Mouse (Mus musculus): ENCODE measurements around the gene Ifna14. TPM values are rescaled to one million over a fixed set of nuclear protein-coding genes. Genes with fewer than 3 reads are reported as not detected.
"Not testable (repeated sequence)": the region's sequence is repeated elsewhere in the genome, so short reads cannot be mapped to it uniquely, and the experiment has no call there.

The Ifna14 gene
- not detected for total RNA-seq (2021)
- long read RNA-seq, experiment 1 = 0 reads
- long read RNA-seq, experiment 2 = 0 reads

GRCm38 (mm10) chr4:88571698-88572097 is at the start of gene Ifna14:
Gene Ifna14 (minus strand): TSS chr4:88571798.
- no peak for DNase-seq (ENCODE audit: extremely low spot score in 1 of 2, low spot score in 2 of 2)
- intact Hi-C loops (cut with DNase I) = no loop called here
- TF ChIP-seq CTCF (IDR thresholded peaks at IDR 0.05) = no peak
- no peak within 1 kb of the TSS for H3K27ac ChIP-seq
- H3K4me3 ChIP-seq = no peak within 1 kb of the TSS

- no peak for TF ChIP-seq CTCF (IDR thresholded peaks at IDR 0.05)
- H3K4me3 ChIP-seq = no peak within 1 kb of the TSS
- DNase-seq (ENCODE audit: extremely low spot score in 1 of 2, low spot score in 2 of 2) = no peak
- intact Hi-C loops (cut with DNase I) = no loop called here
- no peak within 1 kb of the TSS for H3K27ac ChIP-seq
Observed at GRCm38 (mm10) chr4:88603276-88603675, 31.7 kb upstream of the Ifna14 start, which contains the start of gene Ifna12. Gene Ifna12 (minus strand): TSS chr4:88603376.

GRCm38 (mm10) chr4:88592285-88592684 is 20.7 kb upstream of the Ifna14 start, which contains the start of gene Ifna9:
Gene Ifna9 (minus strand): TSS chr4:88592385.
- intact Hi-C loops (cut with DNase I) = no loop called here
- TF ChIP-seq CTCF (IDR thresholded peaks at IDR 0.05) = no peak
- no peak within 1 kb of the TSS for H3K4me3 ChIP-seq
- no peak within 1 kb of the TSS for H3K27ac ChIP-seq
- DNase-seq (ENCODE audit: extremely low spot score in 1 of 2, low spot score in 2 of 2) = no peak

- DNase-seq (ENCODE audit: extremely low spot score in 1 of 2, low spot score in 2 of 2) = no peak
- Histone ChIP-seq H3K27ac (no peak overlapping the region), H3K4me3 (no peak overlapping the region)
- intact Hi-C loops (cut with DNase I) = no loop called here
- TF ChIP-seq CTCF (IDR thresholded peaks at IDR 0.05) = no peak
Observed at GRCm38 (mm10) chr4:88561791-88562190, 9.8 kb downstream of the Ifna14 start.

- H3K27ac ChIP-seq; intact Hi-C loops (cut with DNase I); H3K4me3 ChIP-seq; DNase-seq (ENCODE audit: extremely low spot score in 1 of 2, low spot score in 2 of 2): not testable (repeated sequence)
Observed at GRCm38 (mm10) chr4:88558145-88558544, 13.5 kb downstream of the Ifna14 start, which contains the start of gene Ifna15. Gene Ifna15 (minus strand): TSS chr4:88558245.

- TF ChIP-seq CTCF (IDR thresholded peaks at IDR 0.05) = peak; percentile 59
- Histone ChIP-seq H3K4me3 (peak overlapping the region; percentile 38), H3K27ac (no peak overlapping the region)
- peak; percentile 44 to 45 for DNase-seq (ENCODE audit: extremely low spot score in 1 of 2, low spot score in 2 of 2)
- intact Hi-C loops (cut with DNase I) = loop anchor here (1.0 kb wide), 1 partner anchor 91 kb away; no protein-coding TSS in a partner anchor
Observed at GRCm38 (mm10) chr4:88550161-88550945, 21.2 kb downstream of the Ifna14 start.

- no peak for DNase-seq (ENCODE audit: extremely low spot score in 1 of 2, low spot score in 2 of 2)
- intact Hi-C loops (cut with DNase I) = loop anchor here (10.0 kb wide), 2 partner anchors 193 to 763 kb away; no protein-coding TSS in a partner anchor
Observed at GRCm38 (mm10) chr4:88547986-88548385, 23.6 kb downstream of the Ifna14 start.

GRCm38 (mm10) chr4:88543649-88544234 is 27.9 kb downstream of the Ifna14 start:
- Histone ChIP-seq H3K27ac (no peak overlapping the region), H3K4me3 (no peak overlapping the region)
- peak; percentile 93 for TF ChIP-seq CTCF (IDR thresholded peaks at IDR 0.05)
- DNase-seq (ENCODE audit: extremely low spot score in 1 of 2, low spot score in 2 of 2) = no peak
- intact Hi-C loops (cut with DNase I) = loop anchor here (5.0 to 10.0 kb wide), 4 partner anchors 189 to 1176 kb away; no protein-coding TSS in a partner anchor

More at GRCm38 (mm10) chr4:88547986-88548385, 23.6 kb downstream of the Ifna14 start:
- TF ChIP-seq CTCF (IDR thresholded peaks at IDR 0.05) = no peak
- H3K4me3 ChIP-seq = no peak overlapping the region
- H3K27ac ChIP-seq = no peak overlapping the region

GRCm38 (mm10) chr4:88537328-88537727 is 34.3 kb downstream of the Ifna14 start:
- intact Hi-C loops (cut with DNase I) = no loop called here
- Histone ChIP-seq H3K4me3 (no peak overlapping the region), H3K27ac (no peak overlapping the region)
- no peak for DNase-seq (ENCODE audit: extremely low spot score in 1 of 2, low spot score in 2 of 2)
- no peak for TF ChIP-seq CTCF (IDR thresholded peaks at IDR 0.05)

GRCm38 (mm10) chr4:88536640-88537039 is 35.0 kb downstream of the Ifna14 start:
- no peak overlapping the region for H3K27ac ChIP-seq
- TF ChIP-seq CTCF (IDR thresholded peaks at IDR 0.05) = no peak
- H3K4me3 ChIP-seq = no peak overlapping the region
- no peak for DNase-seq (ENCODE audit: extremely low spot score in 1 of 2, low spot score in 2 of 2)
- intact Hi-C loops (cut with DNase I) = no loop called here

- TF ChIP-seq CTCF (IDR thresholded peaks at IDR 0.05) = no peak
- Histone ChIP-seq H3K27ac (no peak overlapping the region), H3K4me3 (no peak overlapping the region)
- DNase-seq (ENCODE audit: extremely low spot score in 1 of 2, low spot score in 2 of 2) = no peak
- intact Hi-C loops (cut with DNase I) = no loop called here
Observed at GRCm38 (mm10) chr4:88535742-88536141, 35.9 kb downstream of the Ifna14 start.

- intact Hi-C loops (cut with DNase I) = no loop called here
- Histone ChIP-seq H3K4me3 (no peak overlapping the region), H3K27ac (no peak overlapping the region)
- no peak for TF ChIP-seq CTCF (IDR thresholded peaks at IDR 0.05)
- no peak for DNase-seq (ENCODE audit: extremely low spot score in 1 of 2, low spot score in 2 of 2)
Observed at GRCm38 (mm10) chr4:88534903-88535302, 36.7 kb downstream of the Ifna14 start.
